Comparison of ENCODE assay signal across 7 mouse cellular contexts in genomic region chr4:107367567-107368314, GRCm38 (mm10). TPM values are rescaled to one million over a fixed set of nuclear protein-coding genes. Genes with fewer than 3 reads are reported as not detected.
DNase-seq lines count a peak whose midpoint lies in the region; ATAC-seq lines count a peak whose summit lies in the region.

Ndc1 (plus strand) TSS chr4:107367784.

- H3K9ac ChIP-seq in midbrain, embryonic 13.5 days (replicated peaks) = peak within 1 kb of the TSS; percentile 81

- peak within 1 kb of the TSS; percentile 79 for H3K4me2 ChIP-seq in midbrain, embryonic 13.5 days (replicated peaks)

- peak within 1 kb of the TSS; percentile 99 for H3K27ac ChIP-seq in embryonic facial prominence, embryonic 10.5 days (replicated peaks)
- H3K27ac ChIP-seq in limb, embryonic 10.5 days = peak within 1 kb of the TSS; percentile 98
- H3K27ac ChIP-seq in midbrain, embryonic 13.5 days = peak within 1 kb of the TSS; percentile 91

- DNase-seq in adrenal gland, postnatal 10 days = peak; percentile 88
- DNase-seq in embryonic facial prominence, embryonic 10.5 days (ENCODE audit: low spot score) = peak; percentile 90
- DNase-seq in kidney, adult 11 months = peak; percentile 88
- peak; percentile 92 for DNase-seq in limb, embryonic 10.5 days (ENCODE audit: low spot score)
- DNase-seq in spleen, adult 12 weeks (ENCODE audit: low spot score) = peak; percentile 84

- no peaks in the 10 kb centered on the region for H3K9me3 ChIP-seq in embryonic facial prominence, embryonic 10.5 days
- H3K9me3 ChIP-seq in limb, embryonic 10.5 days (replicated peaks) = no peaks in the 10 kb centered on the region
- no peaks in the 10 kb centered on the region for H3K9me3 ChIP-seq in midbrain, embryonic 13.5 days

- peaks cover 11% of the 10 kb centered on the region for H3K4me1 ChIP-seq in embryonic facial prominence, embryonic 10.5 days
- H3K4me1 ChIP-seq in limb, embryonic 10.5 days = peaks cover 14% of the 10 kb centered on the region
- H3K4me1 ChIP-seq in midbrain, embryonic 13.5 days (replicated peaks) = peaks cover 11% of the 10 kb centered on the region

- WGBS in embryonic facial prominence, embryonic 10.5 days = under 1% methylated on average over 51 of the region's 51 CpGs
- WGBS in limb, embryonic 10.5 days = under 1% methylated on average over 51 of the region's 51 CpGs
- WGBS in midbrain, embryonic 13.5 days = under 1% methylated on average over 51 of the region's 51 CpGs

- H3K36me3 ChIP-seq in embryonic facial prominence, embryonic 10.5 days (replicated peaks) = peaks cover 37% of the 10 kb centered on the region
- H3K36me3 ChIP-seq in limb, embryonic 10.5 days = peaks cover 37% of the 10 kb centered on the region
- H3K36me3 ChIP-seq in midbrain, embryonic 13.5 days = peaks cover 9% of the 10 kb centered on the region

- no peaks in the 10 kb centered on the region for H3K27me3 ChIP-seq in embryonic facial prominence, embryonic 10.5 days (replicated peaks; ENCODE audit: low read depth, poor library complexity, severe bottlenecking)
- H3K27me3 ChIP-seq in limb, embryonic 10.5 days (ENCODE audit: low read depth, poor library complexity, severe bottlenecking) = no peaks in the 10 kb centered on the region
- no peaks in the 10 kb centered on the region for H3K27me3 ChIP-seq in midbrain, embryonic 13.5 days

- ATAC-seq in granulocyte monocyte progenitor cell, adult 5-6 weeks (replicated peaks; ENCODE audit: poor library complexity, severe bottlenecking) = peak; percentile 74
- peak; percentile 99 for ATAC-seq in midbrain, embryonic 13.5 days

- peak within 1 kb of the TSS; percentile 95 for H3K4me3 ChIP-seq in embryonic facial prominence, embryonic 10.5 days
- peak within 1 kb of the TSS; percentile 97 for H3K4me3 ChIP-seq in limb, embryonic 10.5 days
- H3K4me3 ChIP-seq in midbrain, embryonic 13.5 days (replicated peaks) = peak within 1 kb of the TSS; percentile 84

RNA-seq across cellular contexts. Expression of gene Ndc1, which starts in this region (rescaled TPM):
- 10 to 100 TPM; 15.2 to 16.9 TPM for total RNA-seq in adrenal gland, postnatal 10 days (2021)
- polyA plus RNA-seq in embryonic facial prominence, embryonic 10.5 days (2016; fragmentation: Nextera tagmentation; extraction: Ambion mirVana) = 51.5 and 56.1 TPM in 2 replicates
- total RNA-seq in granulocyte monocyte progenitor cell, adult 5-6 weeks (2014; fragmentation: Nextera tagmentation) = 43.5 and 56.0 TPM in 2 replicates
- total RNA-seq in granulocyte monocyte progenitor cell, adult 5-6 weeks (2017) = 96.2 and 181 TPM in 2 replicates
- 53.0 and 54.5 TPM in 2 replicates for polyA plus RNA-seq in limb, embryonic 10.5 days (2016; fragmentation: Nextera tagmentation; extraction: Ambion mirVana)
- polyA plus RNA-seq in midbrain, embryonic 13.5 days (2015; fragmentation: Nextera tagmentation; extraction: Ambion mirVana) = 20.5 and 20.9 TPM in 2 replicates

Comparison
In these comparisons a context has a peak if more than half of its experiments do, and no peak if none do; other contexts are left out.
1. Peak in every context shown above with its lines: DNase-seq, ATAC-seq, H3K4me3 ChIP-seq and H3K27ac ChIP-seq.